Comparison of ENCODE assay signal across 16 mouse cellular contexts in genomic region chr11:95445371-95445770, GRCm38 (mm10).
"Had no signal": no experiment of that assay in that cellular context is flagged by ENCODE, and none has a peak within 500 bp of the region (broad histone marks: within the 10 kb centered on the region; RNA-seq: fewer than 3 reads in every experiment).

No protein-coding gene starts in this region.

- H3K4me3 ChIP-seq: limb, embryonic 12.5 days; limb, embryonic 15.5 days; midbrain, embryonic 15.5 days had no signal

- H3K9me3 ChIP-seq: limb, embryonic 12.5 days; limb, embryonic 15.5 days; midbrain, embryonic 15.5 days had no signal

- ATAC-seq: intestine, postnatal 0 days; liver, postnatal 0 days; lung, postnatal 0 days; midbrain, embryonic 15.5 days had no signal

- H3K36me3 ChIP-seq: midbrain, embryonic 15.5 days had no signal

- DNase-seq: kidney, adult 2 months; kidney, postnatal 25 days; left cerebral cortex, postnatal 4 days; liver, postnatal 0 days; lung, embryonic 14.5 days; thymus, postnatal 25 days had no signal

- H3K4me2 ChIP-seq: limb, embryonic 12.5 days; limb, embryonic 15.5 days; liver, embryonic 11.5 days; lung, embryonic 14.5 days; midbrain, embryonic 11.5 days; midbrain, embryonic 15.5 days had no signal

- H3K27me3 ChIP-seq: limb, embryonic 12.5 days; limb, embryonic 15.5 days; midbrain, embryonic 15.5 days had no signal

- H3K4me1 ChIP-seq: limb, embryonic 12.5 days; limb, embryonic 15.5 days had no signal

- H3K27ac ChIP-seq: kidney, postnatal 0 days; limb, embryonic 12.5 days; limb, embryonic 15.5 days; liver, embryonic 14.5 days; macrophage; midbrain, embryonic 15.5 days had no signal

- H3K9ac ChIP-seq: limb, embryonic 12.5 days; limb, embryonic 15.5 days; liver, embryonic 14.5 days; liver, postnatal 0 days; lung, embryonic 14.5 days; midbrain, embryonic 15.5 days had no signal
